8 mouse cellular contexts compared by ENCODE assay signal in the genomic region with DNA sequence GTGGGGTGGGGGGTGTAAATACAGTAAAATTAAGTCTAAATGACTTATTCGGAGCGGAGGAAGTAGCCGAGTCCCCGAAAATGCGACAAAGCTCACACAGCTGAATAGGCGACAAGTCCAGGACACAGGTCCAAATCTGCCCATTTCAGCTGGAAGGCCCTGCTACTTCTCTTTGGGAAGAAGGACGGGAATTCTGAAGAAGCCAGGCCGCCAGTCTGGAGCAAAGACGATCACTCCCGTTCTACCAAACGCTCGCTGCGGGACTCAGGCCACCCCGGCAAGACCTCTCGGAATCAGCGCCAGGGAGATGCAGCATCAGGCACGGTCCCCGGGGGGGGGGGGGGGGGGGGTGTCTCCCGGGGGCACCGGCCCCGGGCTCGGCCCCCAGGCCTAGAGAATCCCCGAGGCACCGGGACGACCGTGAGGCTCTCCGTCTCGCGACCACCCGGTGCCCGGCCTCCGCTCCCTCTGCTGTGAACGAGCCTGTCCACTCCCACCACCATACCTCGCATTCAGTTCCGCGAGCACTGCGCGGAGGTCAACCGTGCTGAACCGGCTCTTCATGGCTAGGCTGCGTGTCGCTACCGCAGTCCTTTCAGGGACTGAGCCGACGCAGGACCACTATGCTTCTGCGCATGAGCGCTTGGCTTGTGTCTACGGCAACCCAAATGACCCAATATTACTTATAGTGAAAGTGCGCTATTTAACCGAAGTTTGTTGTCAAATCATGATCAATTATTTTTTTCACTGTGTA. TPM values are rescaled to one million over a fixed set of nuclear protein-coding genes. Genes with fewer than 3 reads are reported as not detected.
DNase-seq lines count a peak whose midpoint lies in the region; ATAC-seq and TF ChIP-seq lines count a peak whose summit lies in the region.

A gene (minus strand): TSS at position 620 of the 754 bp plus-strand sequence.

- under 1% methylated on average over 48 of the region's 50 CpGs for WGBS in forebrain, embryonic 13.5 days
- under 1% methylated on average over 46 of the region's 50 CpGs for WGBS in large intestine, adult 2 months
- WGBS in liver, postnatal 0 days (ENCODE audit: insufficient replicate concordance), result under 1% methylated on average over 46 of the region's 50 CpGs
- WGBS in neural tube, embryonic 14.5 days, result 2% methylated on average over 46 of the region's 50 CpGs

- peak; percentile 59 for ATAC-seq in forebrain, embryonic 13.5 days
- peak; percentile 57 for ATAC-seq in liver, postnatal 0 days
- ATAC-seq in neural tube, embryonic 14.5 days (ENCODE audit: low read depth), result peak; percentile 54

- H3K4me3 ChIP-seq in E14TG2a.4 (replicated peaks; ENCODE audit: low read length), result peak within 1 kb of the TSS; percentile 90
- H3K4me3 ChIP-seq in forebrain, embryonic 13.5 days, result peak within 1 kb of the TSS; percentile 78
- H3K4me3 ChIP-seq in liver, postnatal 0 days (ENCODE audit: low read depth, low read length), result peak within 1 kb of the TSS; percentile 86
- H3K4me3 ChIP-seq in neural tube, embryonic 14.5 days (ENCODE audit: low read depth, low read length), result peak within 1 kb of the TSS; percentile 82

- peak within 1 kb of the TSS; percentile 82 for H3K9ac ChIP-seq in forebrain, embryonic 13.5 days
- peak within 1 kb of the TSS; percentile 92 for H3K9ac ChIP-seq in liver, postnatal 0 days (replicated peaks)
- H3K9ac ChIP-seq in neural tube, embryonic 14.5 days (replicated peaks; ENCODE audit: low read depth, low read length), result peak within 1 kb of the TSS; percentile 82

- TF ChIP-seq EP300 in liver, postnatal 0 days (IDR thresholded peaks at IDR 0.05; ENCODE audit: low read depth), result no peak; the same call in 1 of the 2 replicates

- H3K27me3 ChIP-seq in E14TG2a.4 (ENCODE audit: insufficient read depth, low read length), result no peaks in the 10 kb centered on the region
- H3K27me3 ChIP-seq in forebrain, embryonic 13.5 days, result no peaks in the 10 kb centered on the region
- H3K27me3 ChIP-seq in liver, postnatal 0 days (ENCODE audit: insufficient read depth, low read length), result no peaks in the 10 kb centered on the region
- no peaks in the 10 kb centered on the region for H3K27me3 ChIP-seq in neural tube, embryonic 14.5 days (ENCODE audit: control insufficient read depth, insufficient read depth, low read length)

- DNase-seq in c-Kit-positive CD71-positive TER-119-positive erythroid progenitor cells, embryonic 14.5 days (ENCODE audit: low spot score), result peak; percentile 89
- DNase-seq in heart, postnatal 10 days, result peak; percentile 90
- DNase-seq in large intestine, adult 2 months (ENCODE audit: low read depth, low spot score), result peak; percentile 85
- DNase-seq in liver, postnatal 0 days, result peak; percentile 85
- peak; percentile 83 for DNase-seq in testis, postnatal 10 days (ENCODE audit: low spot score)

- no peaks in the 10 kb centered on the region for H3K9me3 ChIP-seq in E14TG2a.4 (ENCODE audit: low read length)
- H3K9me3 ChIP-seq in forebrain, embryonic 13.5 days (replicated peaks), result no peaks in the 10 kb centered on the region
- no peaks in the 10 kb centered on the region for H3K9me3 ChIP-seq in liver, postnatal 0 days (ENCODE audit: low read length)
- no peaks in the 10 kb centered on the region for H3K9me3 ChIP-seq in neural tube, embryonic 14.5 days (ENCODE audit: control insufficient read depth, low read length)

- H3K4me1 ChIP-seq in E14TG2a.4 (replicated peaks; ENCODE audit: low read depth, low read length), result peaks cover 13% of the 10 kb centered on the region
- peaks cover 11% of the 10 kb centered on the region; the same call in 1 of the 2 replicates for H3K4me1 ChIP-seq in forebrain, embryonic 13.5 days
- H3K4me1 ChIP-seq in liver, postnatal 0 days (ENCODE audit: insufficient read depth), result peaks cover 3% of the 10 kb centered on the region; the same call in 1 of the 2 replicates
- H3K4me1 ChIP-seq in neural tube, embryonic 14.5 days (ENCODE audit: control insufficient read depth, insufficient read depth, low read length), result peaks cover 5% of the 10 kb centered on the region; the same call in 1 of the 2 replicates

- intact Hi-C loops in heart, postnatal 10 days (cut with DNase I), result no loop called here

- H3K4me2 ChIP-seq in forebrain, embryonic 13.5 days, result peak within 1 kb of the TSS; percentile 88
- peak within 1 kb of the TSS; percentile 85 for H3K4me2 ChIP-seq in liver, postnatal 0 days (ENCODE audit: low read depth, low read length)
- peak within 1 kb of the TSS; percentile 86 for H3K4me2 ChIP-seq in neural tube, embryonic 14.5 days (ENCODE audit: low read depth, low read length)

- no peak for TF ChIP-seq CTCF in E14TG2a.4 (conservative IDR thresholded peaks at IDR 0.05; ENCODE audit: low read length)
- TF ChIP-seq CTCF in liver, postnatal 0 days (IDR thresholded peaks at IDR 0.05; ENCODE audit: low read depth), result 0 out of 2 replicates have a peak, but pooled peaks have one; percentile 1

- H3K36me3 ChIP-seq in E14TG2a.4 (ENCODE audit: insufficient read depth, low read length), result peaks cover 34% of the 10 kb centered on the region
- peaks cover 28% of the 10 kb centered on the region for H3K36me3 ChIP-seq in forebrain, embryonic 13.5 days (ENCODE audit: poor library complexity, severe bottlenecking)
- peaks cover 26% of the 10 kb centered on the region for H3K36me3 ChIP-seq in liver, postnatal 0 days (replicated peaks; ENCODE audit: insufficient read depth, low read length)
- peaks cover 16% of the 10 kb centered on the region for H3K36me3 ChIP-seq in neural tube, embryonic 14.5 days (ENCODE audit: control insufficient read depth, insufficient read depth, low read length)

- H3K27ac ChIP-seq in forebrain, embryonic 13.5 days, result peak within 1 kb of the TSS; percentile 74
- H3K27ac ChIP-seq in liver, postnatal 0 days (ENCODE audit: low read depth), result peak within 1 kb of the TSS; percentile 89
- peak within 1 kb of the TSS; percentile 71; the same call in 1 of the 2 replicates for H3K27ac ChIP-seq in neural tube, embryonic 14.5 days (ENCODE audit: low read depth, low read length)

RNA-seq across cellular contexts. Expression of the gene that starts here (rescaled TPM):
- 99.3 and 99.9 TPM in 2 replicates for polyA plus RNA-seq in forebrain, embryonic 13.5 days (2015; fragmentation: Nextera tagmentation; extraction: Ambion mirVana)
- total RNA-seq in heart, postnatal 10 days (2021), result 10 to 100 TPM; 29.1 to 32.4 TPM
- 3.0 and 4.4 TPM in 2 replicates for polyA plus RNA-seq in large intestine, adult 2 months (2012; rRNA removed)
- polyA plus RNA-seq in liver, postnatal 0 days (2015; fragmentation: Nextera tagmentation; extraction: Ambion mirVana), result 28.3 and 29.7 TPM in 2 replicates
- polyA plus RNA-seq in neural tube, embryonic 14.5 days (2014; fragmentation: Nextera tagmentation; extraction: Ambion mirVana), result 97.2 and 103 TPM in 2 replicates

Comparison
In these comparisons a context has a peak if more than half of its experiments do, and no peak if none do; other contexts are left out.
1. Peak in every context shown above with its lines: DNase-seq, ATAC-seq, H3K4me3 ChIP-seq and H3K27ac ChIP-seq.